Mouse (Mus musculus): ENCODE data around the gene Gga3. TPM values are rescaled to one million over a fixed set of nuclear protein-coding genes. Genes with fewer than 3 reads are reported as not detected.

Gene Gga3
- polyA plus RNA-seq, 1 experiment: 39.4 TPM

GRCm38 (mm10) chr11:115538045-115538444 is 65.8 kb downstream of the Gga3 start:
- Histone ChIP-seq H3K27me3 (ENCODE audit: control insufficient read depth, insufficient read depth, low read length) (no peaks in the 10 kb centered on the region), H3K27ac (ENCODE audit: insufficient read depth, low read length) (no peak overlapping the region), H3K4me1 (ENCODE audit: control insufficient read depth, insufficient read depth, insufficient read length) (peaks cover 7% of the 10 kb centered on the region; the same call in 1 of the 2 replicates), H3K4me3 (ENCODE audit: extremely low read depth, insufficient read depth, insufficient read length) (no peak overlapping the region), H3K36me3 (ENCODE audit: control insufficient read depth, insufficient read depth, low read length) (peaks cover 5% of the 10 kb centered on the region)
- TF ChIP-seq POLR2A (IDR thresholded peaks at IDR 0.05; ENCODE audit: low read depth, low read length): no peak
- no peak for TF ChIP-seq CTCF (IDR thresholded peaks at IDR 0.05; ENCODE audit: extremely low read depth, insufficient read depth, insufficient read length, insufficient replicate concordance)
- no peak for DNase-seq (ENCODE audit: low read depth in 1 of 2, low spot score in 2 of 2)
- 51% methylated on average over 2 of the region's 2 CpGs for WGBS

GRCm38 (mm10) chr11:115536856-115537568 is 66.8 kb downstream of the Gga3 start:
- TF ChIP-seq CTCF (IDR thresholded peaks at IDR 0.05; ENCODE audit: extremely low read depth, insufficient read depth, insufficient read length, insufficient replicate concordance): no peak
- no peak for TF ChIP-seq POLR2A (IDR thresholded peaks at IDR 0.05; ENCODE audit: low read depth, low read length)
- H3K4me3 ChIP-seq (ENCODE audit: extremely low read depth, insufficient read depth, insufficient read length): no peak overlapping the region
- peaks cover 14% of the 10 kb centered on the region for H3K36me3 ChIP-seq (ENCODE audit: control insufficient read depth, insufficient read depth, low read length)
- H3K27ac ChIP-seq (ENCODE audit: insufficient read depth, low read length): peak overlapping the region; percentile 98
- H3K4me1 ChIP-seq (ENCODE audit: control insufficient read depth, insufficient read depth, insufficient read length): peaks cover 7% of the 10 kb centered on the region; the same call in 1 of the 2 replicates
- DNase-seq (ENCODE audit: low read depth in 1 of 2, low spot score in 2 of 2): no peak
- H3K27me3 ChIP-seq (ENCODE audit: control insufficient read depth, insufficient read depth, low read length): no peaks in the 10 kb centered on the region
- 64% methylated on average over 10 of the region's 10 CpGs for WGBS

GRCm38 (mm10) chr11:115536038-115536681 is 67.7 kb downstream of the Gga3 start, which contains the start of gene Sumo2:
Sumo2 (minus strand) TSS chr11:115536276.
- WGBS: under 1% methylated on average over 60 of the region's 70 CpGs
- no peaks in the 10 kb centered on the region for H3K27me3 ChIP-seq (ENCODE audit: control insufficient read depth, insufficient read depth, low read length)
- DNase-seq (ENCODE audit: low read depth in 1 of 2, low spot score in 2 of 2): peak; percentile 93 to 97
- peaks cover 18% of the 10 kb centered on the region for H3K36me3 ChIP-seq (ENCODE audit: control insufficient read depth, insufficient read depth, low read length)
- peaks cover 7% of the 10 kb centered on the region; the same call in 1 of the 2 replicates for H3K4me1 ChIP-seq (ENCODE audit: control insufficient read depth, insufficient read depth, insufficient read length)
- H3K4me3 ChIP-seq (ENCODE audit: extremely low read depth, insufficient read depth, insufficient read length): peak within 1 kb of the TSS; percentile 70
- H3K27ac ChIP-seq (ENCODE audit: insufficient read depth, low read length): peak within 1 kb of the TSS; percentile 98
- TF ChIP-seq POLR2A (IDR thresholded peaks at IDR 0.05; ENCODE audit: low read depth, low read length): peak; percentile 60
- TF ChIP-seq CTCF (IDR thresholded peaks at IDR 0.05; ENCODE audit: extremely low read depth, insufficient read depth, insufficient read length, insufficient replicate concordance): no peak

- Histone ChIP-seq H3K4me1 (ENCODE audit: control insufficient read depth, insufficient read depth, insufficient read length) (peaks cover 7% of the 10 kb centered on the region; the same call in 1 of the 2 replicates), H3K27ac (ENCODE audit: insufficient read depth, low read length) (peak overlapping the region; percentile 98), H3K27me3 (ENCODE audit: control insufficient read depth, insufficient read depth, low read length) (no peaks in the 10 kb centered on the region), H3K4me3 (ENCODE audit: extremely low read depth, insufficient read depth, insufficient read length) (peak overlapping the region; percentile 70), H3K36me3 (ENCODE audit: control insufficient read depth, insufficient read depth, low read length) (peaks cover 18% of the 10 kb centered on the region)
- DNase-seq (ENCODE audit: low read depth in 1 of 2, low spot score in 2 of 2): peak; percentile 36 to 58
- no peak for TF ChIP-seq POLR2A (IDR thresholded peaks at IDR 0.05; ENCODE audit: low read depth, low read length)
- no peak for TF ChIP-seq CTCF (IDR thresholded peaks at IDR 0.05; ENCODE audit: extremely low read depth, insufficient read depth, insufficient read length, insufficient replicate concordance)
- 1% methylated on average over 80 of the region's 84 CpGs for WGBS
Observed at GRCm38 (mm10) chr11:115535401-115536037, 68.3 kb downstream of the Gga3 start.

GRCm38 (mm10) chr11:115534759-115535371 is 69.0 kb downstream of the Gga3 start:
- TF ChIP-seq CTCF (IDR thresholded peaks at IDR 0.05; ENCODE audit: extremely low read depth, insufficient read depth, insufficient read length, insufficient replicate concordance): no peak
- no peak for TF ChIP-seq POLR2A (IDR thresholded peaks at IDR 0.05; ENCODE audit: low read depth, low read length)
- H3K4me3 ChIP-seq (ENCODE audit: extremely low read depth, insufficient read depth, insufficient read length): peak overlapping the region; percentile 70
- H3K36me3 ChIP-seq (ENCODE audit: control insufficient read depth, insufficient read depth, low read length): peaks cover 21% of the 10 kb centered on the region
- no peaks in the 10 kb centered on the region for H3K27me3 ChIP-seq (ENCODE audit: control insufficient read depth, insufficient read depth, low read length)
- WGBS: 2% methylated on average over 11 of the region's 11 CpGs
- H3K27ac ChIP-seq (ENCODE audit: insufficient read depth, low read length): peak overlapping the region; percentile 98
- no peak for DNase-seq (ENCODE audit: low read depth in 1 of 2, low spot score in 2 of 2)
- peaks cover 7% of the 10 kb centered on the region; the same call in 1 of the 2 replicates for H3K4me1 ChIP-seq (ENCODE audit: control insufficient read depth, insufficient read depth, insufficient read length)

Other genes with a start within 250 kb of the Gga3 start
- 17.9 and 18.3 TPM in 2 replicates for gene Hid1, start 236.3 kb downstream of the Gga3 start, polyA plus RNA-seq (2012; rRNA removed)
- 7.0 and 8.4 TPM in 2 replicates for gene Cdr2l, start 222.1 kb downstream of the Gga3 start, polyA plus RNA-seq (2012; rRNA removed)
- 42.8 and 48.3 TPM in 2 replicates for gene Mrpl58, start 200.3 kb downstream of the Gga3 start, polyA plus RNA-seq (2012; rRNA removed)
- gene Atp5h, start 184.1 kb downstream of the Gga3 start, polyA plus RNA-seq (2012; rRNA removed): 34.5 and 40.4 TPM in 2 replicates
- gene Kctd2, start 183.9 kb downstream of the Gga3 start, polyA plus RNA-seq (2012; rRNA removed): 21.8 and 24.5 TPM in 2 replicates
- not detected in 2 replicates for gene Trim80, start 163.5 kb downstream of the Gga3 start, polyA plus RNA-seq (2012; rRNA removed)
- 8.0 and 8.8 TPM in 2 replicates for gene Slc16a5, start 141.6 kb downstream of the Gga3 start, polyA plus RNA-seq (2012; rRNA removed)
- 31.0 and 40.3 TPM in 2 replicates for gene Armc7, start 128.4 kb downstream of the Gga3 start, polyA plus RNA-seq (2012; rRNA removed)
- gene Nt5c, start 112.2 kb downstream of the Gga3 start, polyA plus RNA-seq (2012; rRNA removed): 59.1 and 73.6 TPM in 2 replicates
- 178 and 269 TPM in 2 replicates for gene Jpt1, start 89.7 kb downstream of the Gga3 start, polyA plus RNA-seq (2012; rRNA removed)
- gene Sumo2, start 67.8 kb downstream of the Gga3 start, polyA plus RNA-seq (2012; rRNA removed): 25.8 and 28.3 TPM in 2 replicates
- gene Nup85, start 39.6 kb downstream of the Gga3 start, polyA plus RNA-seq (2012; rRNA removed): 41.4 and 42.4 TPM in 2 replicates
- 10.6 and 13.6 TPM in 2 replicates for gene Mrps7, start 126 bp downstream of the Gga3 start, polyA plus RNA-seq (2012; rRNA removed)
- gene Mif4gd, start 8.9 kb upstream of the Gga3 start, polyA plus RNA-seq (2012; rRNA removed): 175 and 210 TPM in 2 replicates
- gene Slc25a19, start 24.2 kb upstream of the Gga3 start, polyA plus RNA-seq (2012; rRNA removed): 64.0 and 82.0 TPM in 2 replicates
- gene Grb2, start 104.5 kb upstream of the Gga3 start, polyA plus RNA-seq (2012; rRNA removed): 74.4 and 74.7 TPM in 2 replicates
- gene Tmem94, start 161.4 kb upstream of the Gga3 start, polyA plus RNA-seq (2012; rRNA removed): 42.0 and 56.3 TPM in 2 replicates
- 13.2 and 15.9 TPM in 2 replicates for gene Caskin2, start 209.6 kb upstream of the Gga3 start, polyA plus RNA-seq (2012; rRNA removed)
- gene Tsen54, start 210.7 kb upstream of the Gga3 start, polyA plus RNA-seq (2012; rRNA removed): 30.8 and 42.9 TPM in 2 replicates
- 26.1 and 26.7 TPM in 2 replicates for gene Llgl2, start 220.0 kb upstream of the Gga3 start, polyA plus RNA-seq (2012; rRNA removed)